Mouse (Mus musculus): Measurements from ENCODE around the gene Siah2. TPM values are rescaled to one million over a fixed set of nuclear protein-coding genes. Genes with fewer than 3 reads are reported as not detected.

Gene Siah2
- polyA plus RNA-seq, 1 experiment from 2014 or later, result 4.2 TPM

DNA sequence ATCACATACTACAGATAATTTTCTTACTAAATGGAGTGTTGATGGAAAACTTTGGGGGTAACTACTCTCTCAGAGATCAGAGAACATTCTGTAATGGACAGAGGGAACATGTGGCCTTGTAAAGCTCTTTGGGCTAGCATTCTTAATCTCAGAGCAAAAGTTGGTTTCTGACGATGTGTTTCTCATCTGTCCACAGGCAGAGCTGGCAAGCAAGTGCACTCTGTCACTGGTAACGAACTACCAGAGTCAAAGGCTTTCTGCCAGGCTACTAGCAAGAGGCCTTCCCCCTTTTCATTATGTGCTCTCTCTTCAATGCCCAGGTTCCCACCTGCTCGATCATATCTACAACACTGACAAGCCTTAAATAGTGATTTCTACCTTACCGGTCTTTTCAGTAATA is 9.9 kb downstream of the Siah2 start:
- H3K9ac ChIP-seq (ENCODE audit: low read length), result no peak overlapping the region
- H3K4me3 ChIP-seq (ENCODE audit: low read depth, low read length), result no peak overlapping the region
- H3K4me1 ChIP-seq (ENCODE audit: control insufficient read depth, insufficient read depth, low read length), result peaks cover 8% of the 10 kb centered on the region; the same call in 1 of the 2 replicates
- no peaks in the 10 kb centered on the region for H3K9me3 ChIP-seq (ENCODE audit: control insufficient read depth, low read length)
- no peak for DNase-seq (ENCODE audit: low spot score)
- no peak overlapping the region for H3K27ac ChIP-seq (replicated peaks; ENCODE audit: low read depth, low read length)
- ATAC-seq (ENCODE audit: insufficient number of reproducible peaks, low FRiP score, low TSS enrichment, low read depth), result no peak
- 73% methylated on average over 4 of the region's 4 CpGs for WGBS
- H3K36me3 ChIP-seq (ENCODE audit: control insufficient read depth, insufficient read depth, low read length), result no peaks in the 10 kb centered on the region
- no peaks in the 10 kb centered on the region for H3K27me3 ChIP-seq (ENCODE audit: control insufficient read depth, insufficient read depth, low read length)
- no peak overlapping the region for H3K4me2 ChIP-seq (ENCODE audit: low read depth, severe bottlenecking)

DNA sequence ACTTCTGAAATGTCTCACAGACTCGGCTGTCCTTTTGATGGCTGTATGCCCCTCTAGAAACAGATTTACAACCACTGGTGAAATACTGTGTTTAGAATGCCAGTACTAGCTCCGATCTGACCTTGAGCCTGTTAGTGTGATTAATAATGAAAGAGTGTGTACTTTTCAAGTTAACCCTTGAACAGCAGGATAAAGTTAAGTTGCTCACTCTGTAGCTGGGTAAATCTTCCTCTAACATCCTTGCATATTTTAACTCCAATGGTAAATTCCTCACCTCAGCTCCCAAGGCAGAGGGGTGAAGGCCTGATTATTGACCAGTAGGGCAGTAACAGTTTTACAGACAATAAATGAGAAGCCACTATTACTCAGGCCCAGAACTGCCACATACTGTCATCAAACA is 10.4 kb downstream of the Siah2 start:
- 9% methylated on average over 2 of the region's 2 CpGs for WGBS
- H3K27ac ChIP-seq (replicated peaks; ENCODE audit: low read depth, low read length), result no peak overlapping the region
- DNase-seq (ENCODE audit: low spot score) (no peak), ATAC-seq (ENCODE audit: insufficient number of reproducible peaks, low FRiP score, low TSS enrichment, low read depth) (no peak)
- peaks cover 12% of the 10 kb centered on the region; the same call in 1 of the 2 replicates for H3K4me1 ChIP-seq (ENCODE audit: control insufficient read depth, insufficient read depth, low read length)
- H3K4me3 ChIP-seq (ENCODE audit: low read depth, low read length), result no peak overlapping the region
- H3K27me3 ChIP-seq (ENCODE audit: control insufficient read depth, insufficient read depth, low read length), result no peaks in the 10 kb centered on the region
- no peak overlapping the region for H3K9ac ChIP-seq (ENCODE audit: low read length)
- H3K9me3 ChIP-seq (ENCODE audit: control insufficient read depth, low read length), result no peaks in the 10 kb centered on the region
- H3K36me3 ChIP-seq (ENCODE audit: control insufficient read depth, insufficient read depth, low read length), result no peaks in the 10 kb centered on the region
- H3K4me2 ChIP-seq (ENCODE audit: low read depth, severe bottlenecking), result no peak overlapping the region

GRCm38 (mm10) chr3:58680943-58681637 is 11.1 kb downstream of the Siah2 start:
- H3K4me3 ChIP-seq (ENCODE audit: low read depth, low read length), result no peak overlapping the region
- H3K36me3 ChIP-seq (ENCODE audit: control insufficient read depth, insufficient read depth, low read length), result no peaks in the 10 kb centered on the region
- ATAC-seq (ENCODE audit: insufficient number of reproducible peaks, low FRiP score, low TSS enrichment, low read depth), result no peak
- no peaks in the 10 kb centered on the region for H3K9me3 ChIP-seq (ENCODE audit: control insufficient read depth, low read length)
- H3K4me2 ChIP-seq (ENCODE audit: low read depth, severe bottlenecking), result no peak overlapping the region
- no peak overlapping the region for H3K9ac ChIP-seq (ENCODE audit: low read length)
- peaks cover 12% of the 10 kb centered on the region; the same call in 1 of the 2 replicates for H3K4me1 ChIP-seq (ENCODE audit: control insufficient read depth, insufficient read depth, low read length)
- no peak for DNase-seq (ENCODE audit: low spot score)
- WGBS, result 76% methylated on average over 7 of the region's 7 CpGs
- no peaks in the 10 kb centered on the region for H3K27me3 ChIP-seq (ENCODE audit: control insufficient read depth, insufficient read depth, low read length)
- no peak overlapping the region for H3K27ac ChIP-seq (replicated peaks; ENCODE audit: low read depth, low read length)

DNA sequence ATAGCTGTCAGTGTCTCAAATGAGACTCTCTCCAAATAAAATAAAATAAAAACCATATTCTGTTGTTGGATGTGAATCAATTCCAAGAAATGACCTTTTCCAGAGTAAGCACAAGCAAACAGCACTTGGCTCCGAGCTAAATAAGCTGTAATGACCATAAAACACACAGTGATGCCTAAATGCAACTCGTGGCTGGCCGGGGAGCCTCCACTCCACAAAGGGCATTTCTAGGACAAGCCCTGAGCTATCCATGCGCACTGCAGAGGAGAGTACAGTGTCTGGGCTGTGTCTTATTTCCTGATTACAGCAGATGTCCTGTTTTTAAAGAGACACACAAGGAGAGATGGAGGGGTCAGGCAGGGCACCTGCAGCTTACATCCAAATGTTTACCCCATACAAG is 12.2 kb downstream of the Siah2 start:
- ATAC-seq (ENCODE audit: insufficient number of reproducible peaks, low FRiP score, low TSS enrichment, low read depth) (no peak), DNase-seq (ENCODE audit: low spot score) (no peak)
- Histone ChIP-seq H3K36me3 (ENCODE audit: control insufficient read depth, insufficient read depth, low read length) (no peaks in the 10 kb centered on the region), H3K27ac (replicated peaks; ENCODE audit: low read depth, low read length) (no peak overlapping the region), H3K9me3 (ENCODE audit: control insufficient read depth, low read length) (no peaks in the 10 kb centered on the region), H3K4me3 (ENCODE audit: low read depth, low read length) (no peak overlapping the region), H3K27me3 (ENCODE audit: control insufficient read depth, insufficient read depth, low read length) (no peaks in the 10 kb centered on the region), H3K9ac (ENCODE audit: low read length) (no peak overlapping the region), H3K4me2 (ENCODE audit: low read depth, severe bottlenecking) (no peak overlapping the region), H3K4me1 (ENCODE audit: control insufficient read depth, insufficient read depth, low read length) (peaks cover 12% of the 10 kb centered on the region; the same call in 1 of the 2 replicates)
- WGBS, result 28% methylated on average over 4 of the region's 4 CpGs

DNA sequence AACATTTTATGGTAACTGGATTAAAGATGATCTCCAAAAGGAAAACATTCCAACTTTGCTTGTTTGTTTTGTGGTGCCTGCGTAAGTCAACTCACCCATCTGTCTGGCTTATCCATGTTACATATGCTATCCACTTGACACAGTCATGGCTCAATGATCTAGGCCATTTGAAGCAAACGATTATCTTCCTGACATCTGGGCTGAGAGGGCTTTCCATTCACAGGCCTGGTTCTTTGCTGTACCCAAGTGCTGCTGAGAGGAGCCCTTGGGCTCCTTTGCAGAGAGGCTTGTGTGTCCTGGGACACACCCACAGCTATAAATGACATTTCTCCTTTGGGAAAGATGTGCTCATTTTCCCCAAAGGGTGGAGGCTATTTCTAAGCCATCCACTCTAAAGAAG is 13.3 kb downstream of the Siah2 start:
- WGBS, result 65% methylated on average over 2 of the region's 2 CpGs
- no peak overlapping the region for H3K27ac ChIP-seq (replicated peaks; ENCODE audit: low read depth, low read length)
- no peak for ATAC-seq (ENCODE audit: insufficient number of reproducible peaks, low FRiP score, low TSS enrichment, low read depth)

GRCm38 (mm10) chr3:58678384-58678783 is 13.8 kb downstream of the Siah2 start:
- Histone ChIP-seq H3K36me3 (ENCODE audit: control insufficient read depth, insufficient read depth, low read length) (no peaks in the 10 kb centered on the region), H3K4me1 (ENCODE audit: control insufficient read depth, insufficient read depth, low read length) (peaks cover 12% of the 10 kb centered on the region; the same call in 1 of the 2 replicates), H3K27me3 (ENCODE audit: control insufficient read depth, insufficient read depth, low read length) (no peaks in the 10 kb centered on the region), H3K4me2 (ENCODE audit: low read depth, severe bottlenecking) (no peak overlapping the region), H3K9ac (ENCODE audit: low read length) (no peak overlapping the region), H3K27ac (replicated peaks; ENCODE audit: low read depth, low read length) (no peak overlapping the region), H3K4me3 (ENCODE audit: low read depth, low read length) (no peak overlapping the region), H3K9me3 (ENCODE audit: control insufficient read depth, low read length) (no peaks in the 10 kb centered on the region)
- DNase-seq (ENCODE audit: low spot score) (no peak), ATAC-seq (ENCODE audit: insufficient number of reproducible peaks, low FRiP score, low TSS enrichment, low read depth) (no peak)
- WGBS, result 63% methylated on average over 8 of the region's 8 CpGs

More for the DNA sequence above, 13.3 kb downstream of the Siah2 start:
- Histone ChIP-seq H3K36me3 (ENCODE audit: control insufficient read depth, insufficient read depth, low read length) (no peaks in the 10 kb centered on the region), H3K9me3 (ENCODE audit: control insufficient read depth, low read length) (no peaks in the 10 kb centered on the region), H3K27me3 (ENCODE audit: control insufficient read depth, insufficient read depth, low read length) (no peaks in the 10 kb centered on the region), H3K9ac (ENCODE audit: low read length) (no peak overlapping the region), H3K4me2 (ENCODE audit: low read depth, severe bottlenecking) (no peak overlapping the region), H3K4me1 (ENCODE audit: control insufficient read depth, insufficient read depth, low read length) (peaks cover 12% of the 10 kb centered on the region; the same call in 1 of the 2 replicates), H3K4me3 (ENCODE audit: low read depth, low read length) (no peak overlapping the region)
- no peak for DNase-seq (ENCODE audit: low spot score)

DNA sequence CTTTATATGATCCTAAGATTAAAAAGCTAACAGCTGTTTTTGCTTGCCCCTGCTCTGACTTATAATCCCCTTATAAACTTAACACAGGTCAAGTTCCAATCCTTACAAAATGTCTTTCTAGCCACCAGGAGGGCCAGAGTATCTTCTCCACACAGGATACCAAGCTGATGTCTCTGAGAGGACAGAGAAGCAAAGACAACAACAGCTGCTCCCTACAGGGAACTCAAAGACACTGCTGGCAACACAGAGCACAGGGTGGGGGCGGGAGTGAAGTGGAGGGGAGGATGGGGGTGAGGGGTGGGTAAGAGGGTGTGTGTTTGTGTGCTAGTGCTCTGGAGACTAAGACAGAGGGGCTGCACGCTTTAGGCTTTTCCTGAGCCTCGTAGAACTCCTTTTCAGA is 14.6 kb downstream of the Siah2 start:
- H3K9ac ChIP-seq (ENCODE audit: low read length), result no peak overlapping the region
- H3K27ac ChIP-seq (replicated peaks; ENCODE audit: low read depth, low read length), result no peak overlapping the region
- peaks cover 12% of the 10 kb centered on the region; the same call in 1 of the 2 replicates for H3K4me1 ChIP-seq (ENCODE audit: control insufficient read depth, insufficient read depth, low read length)
- H3K4me3 ChIP-seq (ENCODE audit: low read depth, low read length), result no peak overlapping the region
- ATAC-seq (ENCODE audit: insufficient number of reproducible peaks, low FRiP score, low TSS enrichment, low read depth) (no peak), DNase-seq (ENCODE audit: low spot score) (no peak)
- H3K9me3 ChIP-seq (ENCODE audit: control insufficient read depth, low read length), result no peaks in the 10 kb centered on the region
- H3K36me3 ChIP-seq (ENCODE audit: control insufficient read depth, insufficient read depth, low read length), result no peaks in the 10 kb centered on the region
- no peaks in the 10 kb centered on the region for H3K27me3 ChIP-seq (ENCODE audit: control insufficient read depth, insufficient read depth, low read length)
- 48% methylated on average over 3 of the region's 3 CpGs for WGBS
- no peak overlapping the region for H3K4me2 ChIP-seq (ENCODE audit: low read depth, severe bottlenecking)

- Histone ChIP-seq H3K9ac (ENCODE audit: low read length) (no peak overlapping the region), H3K27ac (replicated peaks; ENCODE audit: low read depth, low read length) (no peak overlapping the region), H3K36me3 (ENCODE audit: control insufficient read depth, insufficient read depth, low read length) (no peaks in the 10 kb centered on the region), H3K9me3 (ENCODE audit: control insufficient read depth, low read length) (no peaks in the 10 kb centered on the region), H3K4me3 (ENCODE audit: low read depth, low read length) (no peak overlapping the region), H3K4me2 (ENCODE audit: low read depth, severe bottlenecking) (no peak overlapping the region), H3K27me3 (ENCODE audit: control insufficient read depth, insufficient read depth, low read length) (no peaks in the 10 kb centered on the region), H3K4me1 (ENCODE audit: control insufficient read depth, insufficient read depth, low read length) (peaks cover 8% of the 10 kb centered on the region; the same call in 1 of the 2 replicates)
- 90% methylated on average over 5 of the region's 5 CpGs for WGBS
- no peak for DNase-seq (ENCODE audit: low spot score)
- ATAC-seq (ENCODE audit: insufficient number of reproducible peaks, low FRiP score, low TSS enrichment, low read depth), result no peak
Observed at GRCm38 (mm10) chr3:58673295-58673694, 18.9 kb downstream of the Siah2 start.

All from limb, embryonic 11.5 days (tissue).